Mouse (Mus musculus) layer of hippocampus, adult 6 months (tissue): ENCODE data around the gene Fkbp10. TPM values are rescaled to one million over a fixed set of nuclear protein-coding genes. Genes with fewer than 3 reads are reported as not detected.

Source experiments
- long read RNA-seq, 2 experiments: library from polyadenylated mRNA; unstranded; transcript quantifications; one replicate each; pipeline ENCODE4 v2.0.0; 2019 to 2020
- microRNA-seq: library from miRNA; unstranded; fragments of <30 nt; microRNA quantifications from one replicate; pipeline ENCODE4 v1.2.0, GENCODE M21; 2020
- polyA plus RNA-seq: library from polyadenylated mRNA; unstranded; fragments of <200 nt; fragmentation: Nextera tagmentation; gene quantifications from 2 replicates; pipeline ENCODE4 v1.2.3, GENCODE M21; 2021

The Fkbp10 gene
- 8.8 and 10.2 TPM in 2 replicates for polyA plus RNA-seq
- long read RNA-seq, experiment 1, transcript Fkbp10-201 (10 exons, 2,584 nt), result major isoform, 29 of 30 reads
- long read RNA-seq, experiment 1, partial matches to known transcripts, result 0 of 30 reads
- long read RNA-seq, experiment 1, other reads (novel, unspliced or antisense), result 1 of 30 reads
- long read RNA-seq, experiment 2, transcript Fkbp10-201 (10 exons, 2,584 nt), result major isoform, 57 of 58 reads
- long read RNA-seq, experiment 2, partial matches to known transcripts, result 1 of 58 reads
- long read RNA-seq, experiment 2, other reads (novel, unspliced or antisense), result 0 of 58 reads

GRCm38 (mm10) chr11:100414914-100415822 lies at the start of gene Fkbp10:
Gene Fkbp10 (plus strand): TSS chr11:100415697.

GRCm38 (mm10) chr11:100397600-100398389 lies 17.7 kb upstream of the Fkbp10 start, which contains the start of gene Jup:
Gene Jup (minus strand): TSS chr11:100397763.

GRCm38 (mm10) chr11:100414021-100414913 lies 1.2 kb upstream of the Fkbp10 start, which contains the start of gene P3h4:
Gene P3h4 (minus strand): TSS chr11:100414836.

GRCm38 (mm10) chr11:100441797-100442196 lies 26.3 kb downstream of the Fkbp10 start, which contains the start of the genes Nt5c3b and Klhl10:
Gene Nt5c3b (minus strand): TSS chr11:100441808.
Gene Klhl10 (plus strand): TSS chr11:100441917.

GRCm38 (mm10) chr11:100472197-100472934 lies 56.9 kb downstream of the Fkbp10 start, which contains the start of gene Klhl11:
Gene Klhl11 (minus strand): TSS chr11:100472741.

Small RNAs within 50 kb of the gene (microRNA-seq; reads per million reads assigned to microRNA genes)
- gene Gm27374, result not detected

Other genes with a start within 250 kb of the Fkbp10 start
- gene Krt9, start 222.5 kb upstream of the Fkbp10 start, polyA plus RNA-seq, result 0.33 and 0.45 TPM in 2 replicates
- 0.13 TPM in 1 of 2 replicates, not detected in the other for gene Krt14, start 208.1 kb upstream of the Fkbp10 start, polyA plus RNA-seq
- gene Krt16, start 166.8 kb upstream of the Fkbp10 start, polyA plus RNA-seq, result not detected in 2 replicates
- 0.15 and 0.26 TPM in 2 replicates for gene Krt17, start 154.7 kb upstream of the Fkbp10 start, polyA plus RNA-seq
- 0.13 TPM in 1 of 2 replicates, not detected in the other for gene Krt42, start 145.8 kb upstream of the Fkbp10 start, polyA plus RNA-seq
- 517 and 668 TPM in 2 replicates for gene Eif1, start 95.8 kb upstream of the Fkbp10 start, polyA plus RNA-seq
- gene Gast, start 81.3 kb upstream of the Fkbp10 start, polyA plus RNA-seq, result 0.40 TPM in 1 of 2 replicates, not detected in the other
- 27.8 and 29.6 TPM in 2 replicates for gene Hap1, start 59.6 kb upstream of the Fkbp10 start, polyA plus RNA-seq
- gene Jup, start 17.9 kb upstream of the Fkbp10 start, polyA plus RNA-seq, result 35.2 and 59.0 TPM in 2 replicates
- 17.5 and 18.0 TPM in 2 replicates for gene P3h4, start 861 bp upstream of the Fkbp10 start, polyA plus RNA-seq
- 42.8 and 48.5 TPM in 2 replicates for gene Nt5c3b, start 26.1 kb downstream of the Fkbp10 start, polyA plus RNA-seq
- gene Klhl10, start 26.2 kb downstream of the Fkbp10 start, polyA plus RNA-seq, result 0.31 and 0.34 TPM in 2 replicates
- gene Klhl11, start 57.0 kb downstream of the Fkbp10 start, polyA plus RNA-seq, result 16.7 and 17.7 TPM in 2 replicates
- 84.9 and 99.2 TPM in 2 replicates for gene Acly, start 112.3 kb downstream of the Fkbp10 start, polyA plus RNA-seq
- 0.93 and 1.8 TPM in 2 replicates for gene Ttc25, start 129.9 kb downstream of the Fkbp10 start, polyA plus RNA-seq
- gene Cnp, start 159.2 kb downstream of the Fkbp10 start, polyA plus RNA-seq, result 455 and 528 TPM in 2 replicates
- gene Nkiras2, start 203.5 kb downstream of the Fkbp10 start, polyA plus RNA-seq, result 15.1 and 15.8 TPM in 2 replicates
- 80.2 and 86.1 TPM in 2 replicates for gene Dnajc7, start 204.5 kb downstream of the Fkbp10 start, polyA plus RNA-seq